ENCODE assay signal across 8 mouse cellular contexts in the genomic region with DNA sequence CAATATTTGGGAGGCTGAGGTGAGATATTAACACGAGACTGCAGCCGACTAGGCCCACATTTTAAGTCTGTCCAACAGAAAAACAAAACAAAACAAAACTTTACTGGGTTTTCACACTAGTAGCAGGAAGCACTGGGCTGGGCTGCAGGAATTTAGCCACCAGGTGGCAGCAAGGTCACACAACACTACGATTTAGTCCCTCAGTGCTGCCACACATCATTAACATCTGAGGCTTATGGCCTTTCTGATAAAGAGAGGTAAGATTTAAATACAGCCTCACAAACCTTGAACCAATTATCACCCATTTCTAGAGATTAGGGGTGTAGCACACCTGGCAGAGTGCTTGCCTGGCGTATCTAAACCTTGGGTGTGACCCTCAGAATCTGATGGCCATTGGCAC. TPM values are rescaled to one million over a fixed set of nuclear protein-coding genes. Genes with fewer than 3 reads are reported as not detected.
DNase-seq lines count a peak whose midpoint lies in the region; ATAC-seq and TF ChIP-seq lines count a peak whose summit lies in the region.

No protein-coding gene starts in this region.

- DNase-seq in heart, adult 11 months = peak; percentile 92
- no peak for DNase-seq in heart, postnatal 25 days (ENCODE audit: low spot score)
- DNase-seq in hindbrain, embryonic 11.5 days (ENCODE audit: low spot score) = peak; percentile 87
- DNase-seq in left cerebral cortex, postnatal 10 days (ENCODE audit: extremely low spot score in 1 of 2, low spot score in 2 of 2) = peak; percentile 43 to 78
- DNase-seq in spleen, adult 18-20 months = peak; percentile 52 to 75

- TF ChIP-seq POLR2A in bone marrow, adult 2 months (IDR thresholded peaks at IDR 0.05; ENCODE audit: borderline replicate concordance, control insufficient read depth, low read depth, low read length) = no peak

- intact Hi-C loops in heart, postnatal 25 days (cut with DNase I) = loop anchor here (1.0 kb wide), 1 partner anchor 51 kb away; no protein-coding TSS in a partner anchor
- intact Hi-C loops in left cerebral cortex, postnatal 10 days (cut with DNase I) = loop anchor here (2.0 kb wide), 2 partner anchors 54 to 80 kb away; no protein-coding TSS in a partner anchor

- H3K9ac ChIP-seq in hindbrain, embryonic 11.5 days (ENCODE audit: low read depth, low read length) = no peak overlapping the region

- peak; percentile 93 for TF ChIP-seq CTCF in bone marrow, adult 2 months (IDR thresholded peaks at IDR 0.05; ENCODE audit: control insufficient read depth, insufficient read depth, low read length)

- H3K36me3 ChIP-seq in hindbrain, embryonic 11.5 days (ENCODE audit: control insufficient read depth, insufficient read depth, low read length) = no peaks in the 10 kb centered on the region
- peaks cover 15% of the 10 kb centered on the region for H3K36me3 ChIP-seq in megakaryocyte, embryonic 14.5 days (replicated peaks; ENCODE audit: low read length)

- no peak overlapping the region for H3K4me2 ChIP-seq in hindbrain, embryonic 11.5 days (replicated peaks; ENCODE audit: low read depth, low read length)

- H3K4me1 ChIP-seq in bone marrow, adult 2 months (ENCODE audit: control insufficient read depth, insufficient read depth, low read length) = peaks cover 7% of the 10 kb centered on the region
- 0 out of 2 replicates have a peak, but pooled peaks cover 4% of the 10 kb centered on the region for H3K4me1 ChIP-seq in hindbrain, embryonic 11.5 days (replicated peaks; ENCODE audit: control insufficient read depth, insufficient read depth, low read length)
- H3K4me1 ChIP-seq in megakaryocyte, embryonic 14.5 days = peaks cover 69% of the 10 kb centered on the region

- ATAC-seq in erythroblast, adult 5-6 weeks (replicated peaks; ENCODE audit: low FRiP score, poor library complexity, severe bottlenecking) = peak; percentile 61
- ATAC-seq in hindbrain, embryonic 11.5 days (ENCODE audit: low FRiP score) = no peak; the same call in 1 of the 2 replicates

- no peaks in the 10 kb centered on the region for H3K9me3 ChIP-seq in hindbrain, embryonic 11.5 days (ENCODE audit: control insufficient read depth, low read length)
- H3K9me3 ChIP-seq in megakaryocyte, embryonic 14.5 days = no peaks in the 10 kb centered on the region

- no peak overlapping the region for H3K4me3 ChIP-seq in bone marrow, adult 2 months (replicated peaks; ENCODE audit: control insufficient read depth, low read depth, low read length)
- H3K4me3 ChIP-seq in hindbrain, embryonic 11.5 days (ENCODE audit: low read depth, low read length) = no peak overlapping the region
- peak overlapping the region; percentile 96 for H3K4me3 ChIP-seq in megakaryocyte, embryonic 14.5 days (replicated peaks)

- 13% methylated on average over 4 of the region's 4 CpGs for WGBS in bone marrow, adult 2 months
- 15% methylated on average over 4 of the region's 4 CpGs for WGBS in hindbrain, embryonic 11.5 days

- no peak overlapping the region; the same call in 1 of the 2 replicates for H3K27ac ChIP-seq in bone marrow, adult 2 months (ENCODE audit: control insufficient read depth, insufficient read depth, low read depth, low read length, poor library complexity)
- no peak overlapping the region for H3K27ac ChIP-seq in hindbrain, embryonic 11.5 days (ENCODE audit: low read depth, low read length)

- H3K27me3 ChIP-seq in hindbrain, embryonic 11.5 days (ENCODE audit: control insufficient read depth, insufficient read depth, low read length) = no peaks in the 10 kb centered on the region
- H3K27me3 ChIP-seq in megakaryocyte, embryonic 14.5 days (replicated peaks) = peaks cover 2% of the 10 kb centered on the region

RNA-seq across cellular contexts. Expression of a gene that starts 1.3 kb away (rescaled TPM):
- 10 to 100 TPM in 1 of 2 experiments, 1 to 10 TPM in 1; 8.9 to 11.2 TPM for total RNA-seq in heart, postnatal 25 days (2021)
- 41.9 and 79.8 TPM in 2 replicates for polyA plus RNA-seq in bone marrow, adult 2 months (2011; ENCODE audit: insufficient read depth, insufficient read length, low replicate concordance, missing spikeins)
- 24.5 and 44.0 TPM in 2 replicates for total RNA-seq in erythroblast, adult 5-6 weeks (2015; ENCODE audit: low replicate concordance)
- 30.8 and 38.7 TPM in 2 replicates for total RNA-seq in erythroblast, adult 5-6 weeks (2017; ENCODE audit: low replicate concordance)
- polyA plus RNA-seq in hindbrain, embryonic 11.5 days (2014; fragmentation: Nextera tagmentation; extraction: Ambion mirVana) = 67.7 and 68.3 TPM in 2 replicates
- 10 to 100 TPM in 1 of 2 experiments, 1 to 10 TPM in 1; 8.0 to 10.7 TPM for total RNA-seq in left cerebral cortex, postnatal 10 days (2021)
- polyA plus RNA-seq in megakaryocyte, embryonic 14.5 days (2012; ENCODE audit: insufficient read depth, low replicate concordance) = 11.0 and 14.1 TPM in 2 replicates

RNA-seq across cellular contexts. Expression of a gene that starts 20.7 kb away (rescaled TPM):
- total RNA-seq in heart, postnatal 25 days (2021) = not detected
- 0.80 TPM in 1 of 2 replicates, not detected in the other for polyA plus RNA-seq in bone marrow, adult 2 months (2011; ENCODE audit: insufficient read depth, insufficient read length, low replicate concordance, missing spikeins)
- total RNA-seq in erythroblast, adult 5-6 weeks (2015; ENCODE audit: low replicate concordance) = not detected in 2 replicates
- total RNA-seq in erythroblast, adult 5-6 weeks (2017; ENCODE audit: low replicate concordance) = not detected in 2 replicates
- not detected in 2 replicates for polyA plus RNA-seq in hindbrain, embryonic 11.5 days (2014; fragmentation: Nextera tagmentation; extraction: Ambion mirVana)
- not detected for total RNA-seq in left cerebral cortex, postnatal 10 days (2021)
- not detected in 2 replicates for polyA plus RNA-seq in megakaryocyte, embryonic 14.5 days (2012; ENCODE audit: insufficient read depth, low replicate concordance)

RNA-seq across cellular contexts. Expression of a gene that starts 40.7 kb away (rescaled TPM):
- total RNA-seq in heart, postnatal 25 days (2021) = 1 to 10 TPM; 9.1 to 9.8 TPM
- 2.3 and 5.3 TPM in 2 replicates for polyA plus RNA-seq in bone marrow, adult 2 months (2011; ENCODE audit: insufficient read depth, insufficient read length, low replicate concordance, missing spikeins)
- total RNA-seq in erythroblast, adult 5-6 weeks (2015; ENCODE audit: low replicate concordance) = 0.38 and 0.42 TPM in 2 replicates
- total RNA-seq in erythroblast, adult 5-6 weeks (2017; ENCODE audit: low replicate concordance) = 0.42 TPM in 1 of 2 replicates, not detected in the other
- polyA plus RNA-seq in hindbrain, embryonic 11.5 days (2014; fragmentation: Nextera tagmentation; extraction: Ambion mirVana) = 3.4 TPM in 2 replicates
- total RNA-seq in left cerebral cortex, postnatal 10 days (2021) = 1 to 10 TPM; 8.3 to 9.8 TPM
- 4.4 and 15.7 TPM in 2 replicates for polyA plus RNA-seq in megakaryocyte, embryonic 14.5 days (2012; ENCODE audit: insufficient read depth, low replicate concordance)

RNA-seq across cellular contexts. Expression of a gene that starts 50.4 kb away (rescaled TPM):
- total RNA-seq in heart, postnatal 25 days (2021) = 10 to 100 TPM; 27.5 to 32.8 TPM
- polyA plus RNA-seq in bone marrow, adult 2 months (2011; ENCODE audit: insufficient read depth, insufficient read length, low replicate concordance, missing spikeins) = 59.9 and 139 TPM in 2 replicates
- total RNA-seq in erythroblast, adult 5-6 weeks (2015; ENCODE audit: low replicate concordance) = 18.1 and 23.8 TPM in 2 replicates
- 34.8 and 43.7 TPM in 2 replicates for total RNA-seq in erythroblast, adult 5-6 weeks (2017; ENCODE audit: low replicate concordance)
- polyA plus RNA-seq in hindbrain, embryonic 11.5 days (2014; fragmentation: Nextera tagmentation; extraction: Ambion mirVana) = 3.8 and 4.2 TPM in 2 replicates
- total RNA-seq in left cerebral cortex, postnatal 10 days (2021) = 10 to 100 TPM; 18.2 to 19.3 TPM
- polyA plus RNA-seq in megakaryocyte, embryonic 14.5 days (2012; ENCODE audit: insufficient read depth, low replicate concordance) = 66.2 and 91.7 TPM in 2 replicates

RNA-seq across cellular contexts. Expression of a gene that starts 52.5 kb away (rescaled TPM):
- 10 to 100 TPM; 87.4 to 96.1 TPM for total RNA-seq in heart, postnatal 25 days (2021)
- 31.1 and 60.8 TPM in 2 replicates for polyA plus RNA-seq in bone marrow, adult 2 months (2011; ENCODE audit: insufficient read depth, insufficient read length, low replicate concordance, missing spikeins)
- 19.4 and 34.3 TPM in 2 replicates for total RNA-seq in erythroblast, adult 5-6 weeks (2015; ENCODE audit: low replicate concordance)
- 58.8 and 71.4 TPM in 2 replicates for total RNA-seq in erythroblast, adult 5-6 weeks (2017; ENCODE audit: low replicate concordance)
- polyA plus RNA-seq in hindbrain, embryonic 11.5 days (2014; fragmentation: Nextera tagmentation; extraction: Ambion mirVana) = 154 and 171 TPM in 2 replicates
- total RNA-seq in left cerebral cortex, postnatal 10 days (2021) = 10 to 100 TPM; 76.8 to 80.7 TPM
- 23.0 and 44.7 TPM in 2 replicates for polyA plus RNA-seq in megakaryocyte, embryonic 14.5 days (2012; ENCODE audit: insufficient read depth, low replicate concordance)

Comparison
In these comparisons a context has a peak if more than half of its experiments do, and no peak if none do; other contexts are left out.
1. RNA of a gene that starts 40.7 kb away (total RNA-seq): 9.1 to 9.8 TPM in heart, postnatal 25 days and 8.3 to 9.8 TPM in left cerebral cortex, postnatal 10 days; 0.38 to 0.42 TPM in erythroblast, adult 5-6 weeks; every median in the first group is over 4 times any median in the second.